Mouse (Mus musculus) kidney, postnatal 0 days (tissue): Measurements from ENCODE around the gene Sik3. TPM values are rescaled to one million over a fixed set of nuclear protein-coding genes. Genes with fewer than 3 reads are reported as not detected.

Source experiments
- ATAC-seq: fragments of 200-750 bp; cut with Nextera tagmentation; replicated peaks from 2 replicates; pipeline ENCODE4 v1.8.0; 2017; ENCODE audit warnings: low read depth, moderate number of reproducible peaks, moderate TSS enrichment, moderate library complexity; ENCODE audit not compliant: low FRiP score
- DNase-seq: peaks from one replicate; pipeline ENCODE4 v3.0.0-alpha.2; 2016; ENCODE audit warnings: low spot score
- H3K27ac ChIP-seq: fragments of 300-500 bp; sonication (generic); 2 replicates; pipeline ENCODE4 v1.5.1; 2014; ENCODE audit warnings: mild to moderate bottlenecking
- H3K27me3 ChIP-seq: fragments of 300-500 bp; sonication (generic); 2 replicates; pipeline ENCODE4 v1.6.1; 2014; ENCODE audit warnings: low read length, mixed read lengths; ENCODE audit not compliant: insufficient read depth
- H3K36me3 ChIP-seq: fragments of 300-500 bp; sonication (generic); 2 replicates; pipeline ENCODE4 v1.6.1; 2014; ENCODE audit warnings: low read length, mixed read lengths; ENCODE audit not compliant: insufficient read depth
- H3K4me1 ChIP-seq: fragments of 300-500 bp; sonication (generic); replicated peaks from 2 replicates; pipeline ENCODE4 v1.6.1; 2014; ENCODE audit warnings: antibody characterized with exemption, low read length, mixed read lengths; ENCODE audit not compliant: insufficient read depth
- H3K4me2 ChIP-seq: fragments of 300-500 bp; sonication (generic); 2 replicates; pipeline ENCODE4 v1.6.1; 2014; ENCODE audit warnings: mild to moderate bottlenecking, low read length, moderate library complexity, mixed read lengths
- H3K4me3 ChIP-seq: fragments of 300-500 bp; sonication (generic); replicated peaks from 2 replicates; pipeline ENCODE4 v1.5.1; 2014; ENCODE audit warnings: low read depth, low read length
- H3K9ac ChIP-seq: fragments of 300-500 bp; sonication (generic); 2 replicates; pipeline ENCODE4 v1.6.1; 2014; ENCODE audit warnings: low read depth, low read length
- H3K9me3 ChIP-seq: fragments of 300-500 bp; sonication (generic); replicated peaks from 2 replicates; pipeline ENCODE4 v1.6.1; 2016; ENCODE audit warnings: low read length, inconsistent platforms, mixed read lengths
- CTCF ChIP-seq: IDR thresholded peaks from 2 replicates; pipeline ENCODE4 v1.5.1; 2016; ENCODE audit warnings: antibody characterized with exemption, low read depth, mild to moderate bottlenecking, moderate library complexity
- WGBS: fragments of 180-500 bp; shearing (Covaris S2); extraction: QIAGEN DNeasy Blood & Tissue Kit; methylation state at CpG from one replicate; pipeline ENCODE4 v1.1.7; 2014; 5-methylcytosine and 5-hydroxymethylcytosine counted together
- polyA plus RNA-seq: library from polyadenylated mRNA; unstranded; fragments of >200 nt; fragmentation: Nextera tagmentation; extraction: Ambion mirVana; gene quantifications from 2 replicates; pipeline ENCODE4 v1.2.1, GENCODE M21; 2015

The Sik3 gene
- polyA plus RNA-seq, 1 experiment from 2014 or later: 12.5 TPM

- H3K9ac ChIP-seq: no peak overlapping the region
- H3K27me3 ChIP-seq: no peaks in the 10 kb centered on the region
- H3K4me2 ChIP-seq: no peak overlapping the region
- 66% methylated on average over 9 of the region's 9 CpGs for WGBS
- no peak overlapping the region for H3K4me3 ChIP-seq
- no peak overlapping the region for H3K27ac ChIP-seq
- ATAC-seq (no peak), DNase-seq (no peak)
- H3K36me3 ChIP-seq: peaks cover 46% of the 10 kb centered on the region
- H3K4me1 ChIP-seq: no peaks in the 10 kb centered on the region; the same call in 1 of the 2 replicates
- no peaks in the 10 kb centered on the region for H3K9me3 ChIP-seq
- TF ChIP-seq CTCF: no peak
Measured at GRCm38 (mm10) chr9:46194809-46195208, 182.2 kb downstream of the Sik3 start.

- DNase-seq: no peak
Measured at GRCm38 (mm10) chr9:46196699-46197169, 184.1 kb downstream of the Sik3 start.

GRCm38 (mm10) chr9:46198461-46198860 lies 185.8 kb downstream of the Sik3 start:
- Histone ChIP-seq H3K27me3 (no peaks in the 10 kb centered on the region), H3K9me3 (no peaks in the 10 kb centered on the region), H3K4me1 (no peaks in the 10 kb centered on the region), H3K36me3 (peaks cover 71% of the 10 kb centered on the region), H3K4me2 (no peak overlapping the region), H3K27ac (no peak overlapping the region), H3K9ac (no peak overlapping the region), H3K4me3 (no peak overlapping the region)
- WGBS: 90% methylated on average over 9 of the region's 9 CpGs
- DNase-seq (no peak), ATAC-seq (no peak)
- no peak for TF ChIP-seq CTCF

More at GRCm38 (mm10) chr9:46196699-46197169, 184.1 kb downstream of the Sik3 start:
- no peak for TF ChIP-seq CTCF
- peaks cover 62% of the 10 kb centered on the region for H3K36me3 ChIP-seq
- no peaks in the 10 kb centered on the region for H3K4me1 ChIP-seq
- no peak overlapping the region for H3K4me3 ChIP-seq
- H3K9ac ChIP-seq: no peak overlapping the region
- H3K27me3 ChIP-seq: no peaks in the 10 kb centered on the region
- H3K27ac ChIP-seq: no peak overlapping the region
- H3K9me3 ChIP-seq: no peaks in the 10 kb centered on the region
- no peak for ATAC-seq
- WGBS: 67% methylated on average over 12 of the region's 12 CpGs
- no peak overlapping the region for H3K4me2 ChIP-seq

- TF ChIP-seq CTCF: no peak
- Histone ChIP-seq H3K27ac (no peak overlapping the region), H3K4me1 (no peaks in the 10 kb centered on the region), H3K4me2 (no peak overlapping the region), H3K36me3 (peaks cover 74% of the 10 kb centered on the region), H3K9ac (no peak overlapping the region), H3K4me3 (no peak overlapping the region), H3K27me3 (no peaks in the 10 kb centered on the region), H3K9me3 (no peaks in the 10 kb centered on the region)
- 85% methylated on average over 7 of the region's 7 CpGs for WGBS
- no peak for ATAC-seq
- DNase-seq: no peak
Measured at GRCm38 (mm10) chr9:46198936-46199335, 186.3 kb downstream of the Sik3 start.

- H3K4me1 ChIP-seq: no peaks in the 10 kb centered on the region
- H3K27ac ChIP-seq: no peak overlapping the region
- DNase-seq: no peak
- H3K9ac ChIP-seq: no peak overlapping the region
- H3K36me3 ChIP-seq: peaks cover 76% of the 10 kb centered on the region
- no peak for TF ChIP-seq CTCF
- no peaks in the 10 kb centered on the region for H3K27me3 ChIP-seq
- H3K9me3 ChIP-seq: no peaks in the 10 kb centered on the region
- no peak overlapping the region for H3K4me3 ChIP-seq
- no peak overlapping the region for H3K4me2 ChIP-seq
- ATAC-seq: no peak
- WGBS: 88% methylated on average over 2 of the region's 2 CpGs
Measured at GRCm38 (mm10) chr9:46199609-46200008, 187.0 kb downstream of the Sik3 start.

GRCm38 (mm10) chr9:46206834-46207500 lies 194.3 kb downstream of the Sik3 start:
- peak; percentile 86 for ATAC-seq
- H3K4me2 ChIP-seq: no peak overlapping the region

More at GRCm38 (mm10) chr9:46206834-46207500, 194.3 kb downstream of the Sik3 start:
- H3K27ac ChIP-seq: peak overlapping the region; percentile 47; the same call in 1 of the 2 replicates
- no peak for TF ChIP-seq CTCF
- WGBS: 52% methylated on average over 10 of the region's 10 CpGs
- no peaks in the 10 kb centered on the region for H3K27me3 ChIP-seq
- H3K4me1 ChIP-seq: no peaks in the 10 kb centered on the region
- no peak overlapping the region for H3K4me3 ChIP-seq
- no peaks in the 10 kb centered on the region for H3K9me3 ChIP-seq
- H3K9ac ChIP-seq: no peak overlapping the region
- peaks cover 53% of the 10 kb centered on the region for H3K36me3 ChIP-seq
- DNase-seq: peak; percentile 14
